Mouse (Mus musculus) myocyte (in vitro differentiated cells): ENCODE measurements at regions not wholly inside any gene's neighbourhood (a gene's known extent, or its start where the extent isn't known, plus 50 kb on each side); places are given as distances from the start of the nearest gene placed in this dataset.

ENCODE experiments used
- H3K27me3 ChIP-seq: one replicate; pipeline ENCODE4 v1.6.1; 2011; ENCODE audit not compliant: control insufficient read depth, insufficient read depth, insufficient read length
- H3K36me3 ChIP-seq: one replicate; pipeline ENCODE4 v1.6.1; 2011; ENCODE audit not compliant: control insufficient read depth, insufficient read depth
- H3K4me2 ChIP-seq: one replicate; pipeline ENCODE4 v1.6.1; 2011; ENCODE audit warnings: low read depth, control low read depth
- H3K4me3 ChIP-seq: one replicate; pipeline ENCODE4 v1.5.1; 2011; ENCODE audit warnings: mild to moderate bottlenecking, control low read depth, moderate library complexity
- H3K79me2 ChIP-seq: one replicate; pipeline ENCODE4 v1.6.1; 2011; ENCODE audit not compliant: control insufficient read depth, insufficient read depth
- H3ac ChIP-seq: one replicate; pipeline ENCODE4 v1.6.1; 2011; ENCODE audit not compliant: control insufficient read depth, insufficient read length
- CEBPB ChIP-seq: IDR thresholded peaks from 2 replicates; pipeline ENCODE4 v1.6.1; 2011; ENCODE audit warnings: mild to moderate bottlenecking, moderate library complexity; ENCODE audit not compliant: poor library complexity, insufficient read depth, severe bottlenecking
- E2F4 ChIP-seq: IDR thresholded peaks from one replicate; pipeline ENCODE4 v1.6.1; 2011; ENCODE audit warnings: mild to moderate bottlenecking, control low read depth, moderate library complexity; ENCODE audit not compliant: insufficient read depth
- MAX ChIP-seq: IDR thresholded peaks from one replicate; pipeline ENCODE4 v1.6.1; 2011; ENCODE audit warnings: low read depth, mild to moderate bottlenecking, control low read depth
- MYOD1 ChIP-seq, 3 experiments: IDR thresholded peaks; one replicate each; pipeline ENCODE4 v1.6.1; 2011; ENCODE audit warnings: control low read depth in 2 of 3, low read depth in 2 of 3, mild to moderate bottlenecking in 2 of 3, moderate library complexity in 1 of 3; ENCODE audit not compliant: insufficient read length in 2 of 3, control insufficient read depth in 1 of 3
- MYOG ChIP-seq, 3 experiments: IDR thresholded peaks; one replicate each; pipeline ENCODE4 v1.6.1; 2011; ENCODE audit warnings: control low read depth in 2 of 3, low read depth in 2 of 3, mild to moderate bottlenecking in 2 of 3; ENCODE audit not compliant: insufficient read length in 2 of 3, control insufficient read depth in 1 of 3, insufficient read depth in 1 of 3
- POLR2A ChIP-seq: IDR thresholded peaks from one replicate; pipeline ENCODE4 v1.6.1; 2011; ENCODE audit warnings: low read depth, mild to moderate bottlenecking, control low read depth, moderate library complexity; ENCODE audit not compliant: insufficient read length
- POLR2AphosphoS2 ChIP-seq: IDR thresholded peaks from one replicate; pipeline ENCODE4 v1.6.1; 2011; ENCODE audit warnings: low read depth, control low read depth; ENCODE audit not compliant: insufficient read length
- REST ChIP-seq: IDR thresholded peaks from one replicate; pipeline ENCODE4 v1.6.1; 2011; ENCODE audit warnings: mild to moderate bottlenecking, control low read depth, moderate library complexity; ENCODE audit not compliant: insufficient read depth, insufficient read length
- SRF ChIP-seq: IDR thresholded peaks from one replicate; pipeline ENCODE4 v1.6.1; 2011; ENCODE audit warnings: low read depth; ENCODE audit not compliant: control insufficient read depth, insufficient read length
- TCF12 ChIP-seq: IDR thresholded peaks from one replicate; pipeline ENCODE4 v1.6.1; 2011; ENCODE audit warnings: mild to moderate bottlenecking, control low read depth; ENCODE audit not compliant: poor library complexity, insufficient read depth, severe bottlenecking
- TCF3 ChIP-seq: IDR thresholded peaks from one replicate; pipeline ENCODE4 v1.6.1; 2011; ENCODE audit warnings: low read depth, control low read depth; ENCODE audit not compliant: insufficient read length
- USF1 ChIP-seq: IDR thresholded peaks from one replicate; pipeline ENCODE4 v1.6.1; 2011; ENCODE audit warnings: low read depth, mild to moderate bottlenecking, control low read depth, moderate library complexity

GRCm38 (mm10) chr6:140231537-140231936 is 190.3 kb upstream of the Plcz1 start:
- Histone ChIP-seq H3K4me2 (no peak overlapping the region), H3K27me3 (no peaks in the 10 kb centered on the region), H3K36me3 (no peaks in the 10 kb centered on the region), H3ac (no peak overlapping the region), H3K79me2 (no peaks in the 10 kb centered on the region), H3K4me3 (no peak overlapping the region)
- TF ChIP-seq POLR2A (no peak), MYOD1 (IDR thresholded peaks at IDR 0.05; ENCODE audit: control insufficient read depth in 1 of 3, insufficient read length in 2 of 3, low read depth in 2 of 3) (no peak), POLR2AphosphoS2 (no peak), USF1 (no peak), E2F4 (no peak), MAX (no peak), SRF (no peak), CEBPB (no peak), TCF3 (no peak), MYOG (IDR thresholded peaks at IDR 0.05; ENCODE audit: control insufficient read depth in 1 of 3, insufficient read depth in 1 of 3, insufficient read length in 2 of 3, low read depth in 2 of 3) (no peak), REST (no peak), TCF12 (no peak)

GRCm38 (mm10) chr6:140229295-140229694 is 188.0 kb upstream of the Plcz1 start:
- Histone ChIP-seq H3K4me3 (no peak overlapping the region), H3K79me2 (no peaks in the 10 kb centered on the region), H3K27me3 (no peaks in the 10 kb centered on the region), H3K36me3 (no peaks in the 10 kb centered on the region), H3ac (no peak overlapping the region), H3K4me2 (no peak overlapping the region)
- TF ChIP-seq TCF12 (no peak), CEBPB (no peak), POLR2A (no peak), MYOG (IDR thresholded peaks at IDR 0.05; ENCODE audit: control insufficient read depth in 1 of 3, insufficient read depth in 1 of 3, insufficient read length in 2 of 3, low read depth in 2 of 3) (no peak), MAX (no peak), USF1 (no peak), SRF (no peak), POLR2AphosphoS2 (no peak), MYOD1 (IDR thresholded peaks at IDR 0.05; ENCODE audit: control insufficient read depth in 1 of 3, insufficient read length in 2 of 3, low read depth in 2 of 3) (no peak), REST (no peak), E2F4 (no peak), TCF3 (no peak)

GRCm38 (mm10) chr6:140228741-140229140 is 187.5 kb upstream of the Plcz1 start:
- no peak for TF ChIP-seq POLR2AphosphoS2
- TF ChIP-seq REST: no peak
- no peak for TF ChIP-seq MYOG (IDR thresholded peaks at IDR 0.05; ENCODE audit: control insufficient read depth in 1 of 3, insufficient read depth in 1 of 3, insufficient read length in 2 of 3, low read depth in 2 of 3)
- TF ChIP-seq E2F4: no peak
- TF ChIP-seq TCF12: no peak
- TF ChIP-seq MYOD1 (IDR thresholded peaks at IDR 0.05; ENCODE audit: control insufficient read depth in 1 of 3, insufficient read length in 2 of 3, low read depth in 2 of 3): no peak
- TF ChIP-seq TCF3: no peak
- TF ChIP-seq USF1: no peak
- no peak for TF ChIP-seq CEBPB
- no peak for TF ChIP-seq MAX
- no peak for TF ChIP-seq SRF
- H3K36me3 ChIP-seq: no peaks in the 10 kb centered on the region
- H3K4me2 ChIP-seq: no peak overlapping the region
- no peaks in the 10 kb centered on the region for H3K27me3 ChIP-seq
- H3ac ChIP-seq: no peak overlapping the region
- H3K79me2 ChIP-seq: no peaks in the 10 kb centered on the region
- H3K4me3 ChIP-seq: no peak overlapping the region

- H3K36me3 ChIP-seq: no peaks in the 10 kb centered on the region
- H3K4me3 ChIP-seq: no peak overlapping the region
- TF ChIP-seq TCF3 (no peak), USF1 (no peak), MAX (no peak), POLR2AphosphoS2 (no peak), POLR2A (no peak), REST (no peak), E2F4 (no peak), MYOG (IDR thresholded peaks at IDR 0.05; ENCODE audit: control insufficient read depth in 1 of 3, insufficient read depth in 1 of 3, insufficient read length in 2 of 3, low read depth in 2 of 3) (no peak), TCF12 (no peak), MYOD1 (IDR thresholded peaks at IDR 0.05; ENCODE audit: control insufficient read depth in 1 of 3, insufficient read length in 2 of 3, low read depth in 2 of 3) (no peak), SRF (no peak), CEBPB (no peak)
- H3K27me3 ChIP-seq: no peaks in the 10 kb centered on the region
- no peak overlapping the region for H3ac ChIP-seq
- no peaks in the 10 kb centered on the region for H3K79me2 ChIP-seq
- no peak overlapping the region for H3K4me2 ChIP-seq
These were observed 181.5 kb upstream of the Plcz1 start for GRCm38 (mm10) chr6:140222534-140223324.
